Mouse (Mus musculus): ENCODE results near the gene Afp.

Gene Afp

GRCm38 (mm10) chr5:90490518-90490917 is at the start of gene Afp:
Gene Afp (plus strand): TSS chr5:90490737.
- DNase-seq (ENCODE audit: low read depth): no peak

- DNase-seq (ENCODE audit: low read depth): no peak
Observed at GRCm38 (mm10) chr5:90447577-90447976, 43.0 kb upstream of the Afp start.

- no peak for DNase-seq (ENCODE audit: low read depth)
Observed at GRCm38 (mm10) chr5:90449961-90450360, 40.6 kb upstream of the Afp start.

- DNase-seq (ENCODE audit: low read depth): no peak
Observed at GRCm38 (mm10) chr5:90452711-90453110, 37.8 kb upstream of the Afp start.

GRCm38 (mm10) chr5:90457241-90457640 is 33.3 kb upstream of the Afp start:
- DNase-seq (ENCODE audit: low read depth): no peak

- no peak for DNase-seq (ENCODE audit: low read depth)
Observed at GRCm38 (mm10) chr5:90458727-90459126, 31.8 kb upstream of the Afp start.

GRCm38 (mm10) chr5:90460619-90461018 is 29.9 kb upstream of the Afp start, which contains the start of gene Alb:
Gene Alb (plus strand): TSS chr5:90460897.
- no peak for DNase-seq (ENCODE audit: low read depth)

- no peak for DNase-seq (ENCODE audit: low read depth)
Observed at GRCm38 (mm10) chr5:90466806-90467205, 23.7 kb upstream of the Afp start.

GRCm38 (mm10) chr5:90467245-90467644 is 23.3 kb upstream of the Afp start:
- no peak for DNase-seq (ENCODE audit: low read depth)

GRCm38 (mm10) chr5:90470836-90471235 is 19.7 kb upstream of the Afp start:
- DNase-seq (ENCODE audit: low read depth): no peak

- DNase-seq (ENCODE audit: low read depth): no peak
Observed at GRCm38 (mm10) chr5:90473902-90474301, 16.6 kb upstream of the Afp start.

GRCm38 (mm10) chr5:90474369-90474768 is 16.2 kb upstream of the Afp start:
- DNase-seq (ENCODE audit: low read depth): no peak

- no peak for DNase-seq (ENCODE audit: low read depth)
Observed at GRCm38 (mm10) chr5:90476741-90477140, 13.8 kb upstream of the Afp start.

- DNase-seq (ENCODE audit: low read depth): no peak
Observed at GRCm38 (mm10) chr5:90477308-90478140, 13.0 kb upstream of the Afp start.

- DNase-seq (ENCODE audit: low read depth): no peak
Observed at GRCm38 (mm10) chr5:90478886-90479285, 11.7 kb upstream of the Afp start.

- no peak for DNase-seq (ENCODE audit: low read depth)
Observed at GRCm38 (mm10) chr5:90485597-90485996, 4.9 kb upstream of the Afp start.

GRCm38 (mm10) chr5:90488323-90488722 is 2.2 kb upstream of the Afp start:
- DNase-seq (ENCODE audit: low read depth): no peak

GRCm38 (mm10) chr5:90492440-90492839 is 1.9 kb downstream of the Afp start:
- DNase-seq (ENCODE audit: low read depth): no peak

GRCm38 (mm10) chr5:90494308-90494707 is 3.8 kb downstream of the Afp start:
- no peak for DNase-seq (ENCODE audit: low read depth)

- DNase-seq (ENCODE audit: low read depth): no peak
Observed at GRCm38 (mm10) chr5:90499509-90499908, 9.0 kb downstream of the Afp start.

- peak; percentile 59 for DNase-seq (ENCODE audit: low read depth)
Observed at GRCm38 (mm10) chr5:90500714-90501113, 10.2 kb downstream of the Afp start.

GRCm38 (mm10) chr5:90501752-90502151 is 11.2 kb downstream of the Afp start:
- no peak for DNase-seq (ENCODE audit: low read depth)

GRCm38 (mm10) chr5:90504742-90505141 is 14.2 kb downstream of the Afp start:
- peak; percentile 10 for DNase-seq (ENCODE audit: low read depth)

GRCm38 (mm10) chr5:90506507-90506906 is 16.0 kb downstream of the Afp start:
- no peak for DNase-seq (ENCODE audit: low read depth)

All from c-Kit-positive CD71-negative TER-119-negative erythroid progenitor cells, embryonic 14.5 days (primary cell).